Mouse (Mus musculus) right cerebral cortex, postnatal 36 days (tissue): ENCODE results near the gene Tdrd7.

ENCODE experiments used
- DNase-seq, 2 experiments: peaks; one replicate each; pipeline ENCODE4 v3.0.0; 2022; ENCODE audit warnings: low spot score in 2 of 2, mixed read lengths in 1 of 2

Gene Tdrd7

DNA sequence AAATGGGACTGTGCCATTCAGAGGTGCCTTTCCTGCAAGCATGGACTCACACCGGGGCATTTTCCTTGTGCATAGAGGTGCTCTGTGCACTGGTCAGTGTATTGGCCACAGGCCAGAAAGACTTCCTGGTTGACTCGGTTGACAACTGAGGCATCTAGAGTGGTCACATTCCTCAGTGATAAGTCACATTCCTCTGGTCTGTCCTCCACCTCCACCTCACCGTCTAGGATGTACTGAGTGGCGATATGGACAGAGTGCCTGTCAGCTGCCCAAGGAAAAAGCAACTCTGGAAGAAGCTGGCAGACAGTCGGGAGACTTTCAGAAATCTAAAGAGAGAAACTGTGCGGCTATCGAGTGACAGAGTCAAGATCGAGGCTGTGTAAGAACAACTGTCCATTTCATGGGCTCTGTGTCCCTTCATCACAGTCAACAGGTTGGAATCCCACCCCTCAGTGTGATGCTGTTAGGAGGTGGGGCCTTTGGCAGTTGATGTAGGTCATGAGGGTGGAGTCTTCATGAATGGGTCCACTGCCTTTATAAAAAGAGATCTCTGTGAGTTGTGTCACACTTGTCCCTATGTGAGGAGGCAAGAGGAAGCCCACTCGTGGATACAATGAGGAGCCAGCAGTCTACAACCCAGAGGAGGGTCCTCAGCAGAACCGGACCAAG, at the start of gene Tdrd7:
Gene Tdrd7, plus strand, starts transcription at position 564 of the 669 bp plus-strand sequence.
- DNase-seq: no peak

- DNase-seq: no peak
Measured at GRCm38 (mm10) chr4:45917091-45917490, 48.0 kb upstream of the Tdrd7 start.

GRCm38 (mm10) chr4:45921663-45922435, 43.3 kb upstream of the Tdrd7 start:
- no peak for DNase-seq

DNA sequence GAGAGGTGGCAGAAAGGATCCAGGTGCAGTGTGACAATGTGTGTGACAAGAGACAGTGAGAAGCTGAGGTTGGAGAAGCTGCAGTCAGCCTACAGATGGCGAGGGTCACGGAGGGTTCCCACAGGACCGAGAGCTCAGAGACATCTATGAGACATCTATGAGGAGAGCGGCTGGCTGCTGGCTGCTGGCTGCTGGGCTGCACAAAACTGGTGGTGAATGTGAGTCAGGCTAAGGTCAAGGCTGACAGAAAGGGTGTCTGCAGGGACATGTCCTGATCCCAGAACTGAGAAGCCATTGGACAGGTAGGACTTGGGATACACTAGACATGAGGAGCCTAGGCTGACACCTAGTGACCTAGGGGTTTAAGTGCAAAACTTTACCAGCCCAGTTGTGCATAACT, 41.1 kb upstream of the Tdrd7 start:
- no peak for DNase-seq

DNA sequence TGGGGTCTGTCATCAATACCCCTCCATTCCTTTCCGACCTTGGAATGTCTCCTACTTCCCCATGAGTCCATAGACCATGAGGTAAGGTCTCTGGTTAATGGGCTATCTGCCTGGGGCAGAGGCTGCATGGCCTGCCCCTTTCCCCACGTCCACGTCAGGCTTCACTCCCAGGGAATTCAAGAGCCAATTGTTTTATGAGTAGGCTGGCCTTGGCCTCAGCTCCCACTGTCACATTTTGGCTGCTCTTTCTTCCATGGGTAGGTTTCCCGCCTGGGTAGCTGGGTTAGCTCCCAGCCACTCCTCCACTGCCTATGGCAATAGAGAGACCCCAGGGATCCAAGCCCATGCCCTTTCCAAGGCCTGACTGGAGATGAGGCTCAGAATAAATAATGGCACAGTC, 36.6 kb upstream of the Tdrd7 start:
- DNase-seq: no peak

DNA sequence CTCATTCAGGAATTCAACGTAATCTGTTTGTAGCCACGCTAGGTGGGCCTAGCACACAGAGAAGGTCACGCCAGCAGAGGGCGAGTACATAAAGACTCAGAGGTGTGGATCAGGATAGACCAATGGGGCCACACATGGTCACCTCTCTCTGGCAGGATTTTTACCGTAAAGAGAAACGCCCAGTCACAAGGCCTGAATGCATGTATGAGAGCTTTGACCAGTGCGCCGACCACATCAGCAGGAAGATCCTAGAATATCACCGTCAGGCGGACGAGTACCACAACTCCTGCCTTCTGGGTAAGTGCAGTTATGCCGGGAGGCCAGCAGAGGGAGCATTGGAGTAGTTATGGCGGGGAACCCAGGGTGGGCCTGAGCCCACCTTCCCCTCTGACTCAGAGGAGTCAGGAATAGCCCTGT, 23.5 kb upstream of the Tdrd7 start:
- no peak for DNase-seq

GRCm38 (mm10) chr4:45947729-45948128, 17.4 kb upstream of the Tdrd7 start:
- DNase-seq: no peak

DNA sequence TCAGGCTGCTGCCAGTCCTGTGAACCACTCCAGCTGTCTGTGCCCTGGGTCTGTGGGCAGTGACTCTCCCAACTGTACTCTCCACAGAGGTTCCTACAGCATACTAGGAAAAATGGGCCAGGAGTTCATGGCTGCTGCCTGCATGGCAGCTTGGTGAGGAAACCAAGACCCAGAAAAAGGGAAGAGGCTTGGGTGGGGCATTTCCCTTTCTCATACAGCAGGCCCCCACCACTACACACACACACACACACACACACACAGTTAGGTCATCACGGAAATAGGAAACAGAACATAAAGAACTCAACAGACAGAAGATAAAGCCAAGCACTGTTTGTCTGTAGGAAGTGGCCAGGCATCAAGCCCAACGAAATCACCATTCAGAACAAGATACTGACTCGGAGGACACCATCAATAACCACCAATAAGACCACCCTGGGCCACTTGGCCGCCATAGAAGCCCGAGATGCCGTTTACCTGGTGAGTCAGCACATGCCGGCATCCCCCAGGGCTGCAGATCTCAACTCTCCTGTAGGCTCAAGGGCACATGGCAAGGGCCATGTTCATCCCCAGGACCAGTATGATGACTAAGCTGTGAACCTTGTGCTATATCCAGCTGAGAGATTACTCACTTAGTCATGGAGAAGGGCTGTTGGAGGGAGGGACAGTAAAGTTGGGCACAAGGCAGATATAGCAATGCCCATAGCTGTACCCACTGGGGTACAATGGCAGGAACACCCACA, 15.9 kb upstream of the Tdrd7 start:
- no peak for DNase-seq

GRCm38 (mm10) chr4:45951830-45952229, 13.3 kb upstream of the Tdrd7 start:
- no peak for DNase-seq

DNA sequence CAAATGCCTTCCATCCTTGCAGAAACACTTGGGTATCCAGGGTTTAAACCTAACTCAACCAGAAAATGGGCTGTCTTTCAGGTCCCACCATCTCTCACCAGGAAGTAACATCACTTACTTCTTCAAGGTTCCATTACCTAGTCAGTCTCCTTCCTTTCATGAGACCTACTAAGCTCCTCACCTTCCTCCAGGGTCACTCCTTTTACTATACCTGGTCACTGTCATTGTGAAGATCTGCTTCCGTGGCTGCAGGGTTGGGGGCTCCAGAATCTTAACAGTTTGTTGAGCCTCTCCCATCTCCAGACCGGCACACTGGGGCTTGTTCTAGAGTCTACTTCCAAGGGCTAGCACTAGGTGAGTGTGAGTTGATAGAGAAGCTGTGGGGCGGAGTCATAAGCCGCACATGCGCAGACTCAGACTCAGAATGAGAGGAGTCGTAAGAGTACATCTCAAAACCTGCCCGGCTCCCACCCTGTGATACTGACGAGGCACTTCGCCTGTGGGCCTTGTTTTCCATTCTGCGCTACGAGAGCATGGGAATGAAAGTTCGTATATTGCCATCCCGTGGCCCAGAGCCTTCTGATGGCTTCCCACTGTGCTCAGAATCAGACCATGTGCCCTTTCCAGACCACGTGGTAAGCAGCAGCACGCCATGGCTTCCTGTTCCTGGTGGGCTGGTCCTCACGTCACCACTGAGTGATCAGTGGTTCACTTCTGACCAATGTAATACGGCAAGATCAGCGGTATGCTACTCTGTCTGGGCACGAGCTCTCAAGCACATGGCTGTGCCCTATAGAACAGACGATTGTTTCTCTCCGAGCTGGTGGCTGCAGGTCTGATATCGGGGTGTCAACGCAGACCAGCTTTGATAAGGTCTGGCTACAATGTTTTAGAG, 11.9 kb upstream of the Tdrd7 start:
- no peak for DNase-seq

DNA sequence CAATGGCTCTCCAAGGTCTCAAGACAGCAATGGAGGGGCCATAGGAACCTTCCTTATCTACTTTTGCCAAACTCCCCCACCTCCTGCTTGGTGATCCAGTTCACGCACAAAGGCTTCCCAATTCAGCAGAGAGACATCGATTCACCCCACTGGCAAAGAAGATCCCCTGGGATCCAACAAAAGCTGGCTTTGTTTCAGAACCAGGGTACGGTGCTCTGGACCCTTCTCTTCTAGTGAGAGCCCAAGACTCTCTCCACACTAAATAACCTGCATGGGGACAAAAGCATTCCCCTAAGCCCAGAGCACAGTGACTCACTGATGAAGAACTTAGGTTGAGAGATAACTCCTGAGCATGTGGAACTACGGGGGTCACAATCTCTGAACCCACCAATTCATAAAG, 9.9 kb upstream of the Tdrd7 start:
- DNase-seq: no peak

DNA sequence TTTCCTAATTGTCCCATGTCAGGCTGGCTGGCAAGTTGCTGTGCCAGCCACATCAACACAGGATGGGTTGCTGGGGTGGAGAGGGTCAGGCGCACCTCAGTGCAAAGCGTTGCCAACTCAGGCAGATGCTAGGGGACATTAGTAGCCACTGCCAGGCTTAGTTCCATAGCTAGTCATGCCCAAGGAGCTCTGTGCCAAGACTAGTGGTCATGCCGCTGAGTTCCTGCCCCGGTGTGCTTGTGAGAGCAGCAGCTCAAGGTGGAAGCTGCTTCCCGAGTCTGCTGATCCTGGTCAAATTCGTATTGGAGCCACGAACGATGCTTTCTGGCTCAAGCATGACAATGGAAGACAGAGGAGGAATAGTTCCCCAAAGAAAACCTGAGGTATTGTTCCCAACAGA, 9.0 kb upstream of the Tdrd7 start:
- DNase-seq: no peak

DNA sequence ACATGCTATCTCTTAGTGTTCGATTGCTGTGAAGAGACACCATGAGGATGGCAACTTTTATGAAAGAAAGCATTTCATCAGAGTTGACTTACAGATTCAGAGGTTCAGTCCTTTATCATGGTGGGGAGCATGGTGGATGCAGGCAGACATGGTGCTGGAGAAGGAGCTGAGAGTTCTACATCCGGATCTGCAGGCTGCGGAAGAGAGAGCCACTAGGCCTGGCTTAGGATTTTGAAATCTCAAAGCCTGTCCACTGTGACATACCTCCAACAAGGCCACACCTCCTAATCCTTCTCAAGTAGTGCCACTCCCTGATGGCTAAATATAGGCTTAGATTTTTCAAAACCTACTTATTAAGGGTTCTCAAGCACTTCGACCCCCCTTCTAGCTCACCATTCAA, 8.4 kb upstream of the Tdrd7 start:
- DNase-seq: no peak

GRCm38 (mm10) chr4:45965737-45966447, 758 bp downstream of the Tdrd7 start:
- no peak for DNase-seq

GRCm38 (mm10) chr4:45966716-45967115, 1.6 kb downstream of the Tdrd7 start:
- no peak for DNase-seq

- no peak for DNase-seq
Measured at GRCm38 (mm10) chr4:45967479-45968341, 2.6 kb downstream of the Tdrd7 start.

- DNase-seq: no peak
Measured at GRCm38 (mm10) chr4:45969051-45969450, 3.9 kb downstream of the Tdrd7 start.

- no peak for DNase-seq
Measured at GRCm38 (mm10) chr4:45970048-45970560, 5.0 kb downstream of the Tdrd7 start.

- DNase-seq: peak; percentile 96
Measured at GRCm38 (mm10) chr4:45971806-45972447, 6.8 kb downstream of the Tdrd7 start.
